Mouse (Mus musculus): ENCODE data around the gene Efl1.

GRCm38 (mm10) chr7:82770207-82770606 lies 121.8 kb downstream of the Efl1 start:
- TF ChIP-seq CTCF (IDR thresholded peaks at IDR 0.05; ENCODE audit: low read depth, low read length) (no peak), EP300 (IDR thresholded peaks at IDR 0.05; ENCODE audit: insufficient read depth, low read depth, low read length) (no peak), POLR2A (IDR thresholded peaks at IDR 0.05; ENCODE audit: insufficient read depth, low read length) (no peak)

All from ES-Bruce4 (cell line).